Mouse (Mus musculus) erythroblast, adult 5-6 weeks (primary cell): Measurements from ENCODE around the gene 6430548M08Rik. TPM values are rescaled to one million over a fixed set of nuclear protein-coding genes. Genes with fewer than 3 reads are reported as not detected.

Experiments used
- ATAC-seq: replicated peaks from 2 replicates; pipeline ENCODE4 v1.8.0; 2016; ENCODE audit warnings: moderate number of reproducible peaks, mild to moderate bottlenecking, moderate TSS enrichment, inconsistent platforms; ENCODE audit not compliant: poor library complexity, low FRiP score, severe bottlenecking
- total RNA-seq, 2 experiments: library from RNA; stranded (forward) in 1 of 2; stranded (reverse) in 1 of 2; fragments of 150-400 nt in 1 of 2; fragments of 200-764, 138-1000 nt in 1 of 2; gene quantifications; 2 replicates each; pipeline versions ENCODE4 v1.2.3 to v1.2.4; 2015 to 2017; ENCODE audit warnings: low replicate concordance in 2 of 2

6430548M08Rik gene
- total RNA-seq, 2 experiments from 2014 or later, result 11.0 to 23.5 TPM

DNA sequence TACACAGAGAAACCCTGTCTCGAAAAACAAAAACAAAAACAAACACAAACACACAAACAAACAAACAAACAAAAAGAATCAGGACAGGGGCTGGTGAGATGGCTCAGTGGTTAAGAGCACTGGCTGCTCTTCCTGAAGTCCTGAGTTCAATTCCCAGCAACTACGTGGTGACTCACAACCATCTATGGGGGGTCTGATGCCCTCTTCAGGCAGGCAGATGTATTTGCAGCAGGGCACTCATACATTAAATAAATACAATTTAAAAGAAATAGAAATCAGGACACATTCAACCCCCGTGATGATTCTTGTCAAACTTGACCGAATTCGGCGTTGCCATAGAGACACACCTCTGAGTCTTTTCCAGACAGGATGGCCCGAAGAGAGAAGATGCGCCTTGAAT is 93.4 kb downstream of the 6430548M08Rik start:
- no peak for ATAC-seq

DNA sequence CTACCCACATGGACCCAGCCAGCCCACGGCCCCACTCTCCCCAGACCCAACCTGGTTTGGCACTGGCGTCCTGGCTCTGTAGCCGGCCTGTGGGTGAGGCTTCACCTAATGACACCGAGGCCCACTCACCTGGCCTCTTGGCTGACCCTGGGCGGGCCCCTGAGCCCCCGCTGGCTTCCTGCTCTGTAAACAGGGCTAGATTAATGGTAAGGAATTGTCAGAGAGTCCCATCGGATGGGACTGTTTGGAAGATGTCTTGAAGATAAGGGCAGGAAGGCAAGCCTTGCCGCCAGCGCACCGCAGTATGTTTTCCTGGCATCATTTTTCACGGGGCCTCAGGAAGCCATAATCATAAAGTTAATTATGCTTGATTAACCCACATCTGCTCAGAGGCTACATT is 94.2 kb downstream of the 6430548M08Rik start:
- ATAC-seq, result no peak

DNA sequence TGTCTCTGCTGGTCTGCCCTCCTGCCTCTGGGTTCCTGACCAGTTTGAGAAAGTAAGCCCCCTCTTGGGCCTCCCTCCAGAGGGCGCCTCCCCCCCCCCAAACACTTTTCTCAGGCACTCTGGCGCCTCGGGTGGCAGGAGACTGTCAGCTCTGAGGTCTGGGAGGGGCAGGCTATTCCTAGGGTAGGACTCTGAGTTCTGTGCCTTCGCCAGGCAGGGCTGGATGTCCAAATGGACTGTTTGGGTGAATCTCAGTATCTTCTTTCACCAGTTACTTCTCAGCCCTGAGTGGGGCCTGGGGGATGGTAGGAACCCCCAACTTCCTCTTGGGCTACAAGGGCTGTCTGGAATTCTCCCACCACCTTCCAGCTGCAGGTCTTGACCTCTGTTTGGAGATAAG is 97.4 kb downstream of the 6430548M08Rik start:
- ATAC-seq, result no peak

GRCm38 (mm10) chr8:120212596-120212995 is 98.6 kb downstream of the 6430548M08Rik start:
- no peak for ATAC-seq

DNA sequence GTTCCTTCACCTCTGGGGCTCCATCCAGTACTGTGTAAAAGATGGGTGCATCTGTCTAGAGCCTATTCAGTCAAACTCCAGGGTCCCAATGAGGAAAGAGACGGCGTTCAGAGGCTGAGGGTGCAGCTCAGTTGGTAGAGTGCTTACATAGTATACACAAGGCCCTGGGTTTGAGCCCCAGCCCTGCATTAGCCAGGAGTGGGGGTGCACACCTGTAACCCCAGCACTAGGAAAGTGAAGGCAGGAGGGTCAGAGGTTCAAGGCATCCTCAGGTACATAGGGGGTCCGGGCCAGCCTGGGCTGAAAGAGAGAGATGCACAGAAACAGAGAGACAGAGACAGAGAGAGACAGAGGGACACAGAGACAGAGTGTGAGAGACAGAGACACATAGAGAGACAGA is 99.3 kb downstream of the 6430548M08Rik start:
- no peak for ATAC-seq

DNA sequence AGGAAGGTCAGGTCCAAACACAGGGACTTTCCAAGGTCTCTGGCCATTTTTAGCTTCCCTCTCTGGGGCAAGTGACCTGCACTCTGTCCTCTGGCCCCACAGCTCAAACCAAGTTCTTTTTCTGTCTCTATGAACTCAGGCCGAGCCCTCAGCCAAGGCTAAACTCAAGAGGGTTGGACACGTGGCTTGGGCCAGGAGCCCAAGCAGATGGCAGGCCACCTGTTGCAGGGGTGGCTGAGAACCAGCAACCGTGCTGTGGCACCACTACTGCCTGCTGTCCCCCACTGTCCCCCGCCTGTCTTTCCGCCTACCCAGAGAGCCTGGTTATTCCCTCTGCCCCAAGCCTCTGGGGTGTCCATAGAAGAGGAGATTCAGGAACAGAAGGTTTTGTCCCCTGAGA is 100.0 kb downstream of the 6430548M08Rik start:
- ATAC-seq, result no peak

Other genes starting within 250 kb of the 6430548M08Rik start
- gene Usp10, start 203.8 kb upstream of the 6430548M08Rik start, total RNA-seq (2015; ENCODE audit: low replicate concordance), result 66.3 and 87.0 TPM in 2 replicates
- 59.7 and 83.1 TPM in 2 replicates for gene Usp10, start 203.8 kb upstream of the 6430548M08Rik start, total RNA-seq (2017; ENCODE audit: low replicate concordance)
- 2.9 and 5.2 TPM in 2 replicates for gene Gm20388, start 203.3 kb upstream of the 6430548M08Rik start, total RNA-seq (2015; ENCODE audit: low replicate concordance)
- 0.28 and 7.8 TPM in 2 replicates for gene Gm20388, start 203.3 kb upstream of the 6430548M08Rik start, total RNA-seq (2017; ENCODE audit: low replicate concordance)
- gene Crispld2, start 121.7 kb upstream of the 6430548M08Rik start, total RNA-seq (2015; ENCODE audit: low replicate concordance), result 1.9 and 3.1 TPM in 2 replicates
- 2.9 and 3.0 TPM in 2 replicates for gene Crispld2, start 121.7 kb upstream of the 6430548M08Rik start, total RNA-seq (2017; ENCODE audit: low replicate concordance)
- 0.38 and 5.4 TPM in 2 replicates for gene Zdhhc7, start 12.7 kb upstream of the 6430548M08Rik start, total RNA-seq (2015; ENCODE audit: low replicate concordance)
- 8.0 and 9.2 TPM in 2 replicates for gene Zdhhc7, start 12.7 kb upstream of the 6430548M08Rik start, total RNA-seq (2017; ENCODE audit: low replicate concordance)
- gene Fam92b, start 63.3 kb downstream of the 6430548M08Rik start, total RNA-seq (2015; ENCODE audit: low replicate concordance), result not detected in 2 replicates
- gene Fam92b, start 63.3 kb downstream of the 6430548M08Rik start, total RNA-seq (2017; ENCODE audit: low replicate concordance), result not detected in 2 replicates
- gene Gse1, start 114.3 kb downstream of the 6430548M08Rik start, total RNA-seq (2015; ENCODE audit: low replicate concordance), result 23.2 and 30.0 TPM in 2 replicates
- gene Gse1, start 114.3 kb downstream of the 6430548M08Rik start, total RNA-seq (2017; ENCODE audit: low replicate concordance), result 37.8 and 38.3 TPM in 2 replicates